Mouse (Mus musculus): Measurements from ENCODE around the gene Kif3b. TPM values are rescaled to one million over a fixed set of nuclear protein-coding genes. Genes with fewer than 3 reads are reported as not detected.

The Kif3b gene
- 20.0 TPM for total RNA-seq (2023)

DNA sequence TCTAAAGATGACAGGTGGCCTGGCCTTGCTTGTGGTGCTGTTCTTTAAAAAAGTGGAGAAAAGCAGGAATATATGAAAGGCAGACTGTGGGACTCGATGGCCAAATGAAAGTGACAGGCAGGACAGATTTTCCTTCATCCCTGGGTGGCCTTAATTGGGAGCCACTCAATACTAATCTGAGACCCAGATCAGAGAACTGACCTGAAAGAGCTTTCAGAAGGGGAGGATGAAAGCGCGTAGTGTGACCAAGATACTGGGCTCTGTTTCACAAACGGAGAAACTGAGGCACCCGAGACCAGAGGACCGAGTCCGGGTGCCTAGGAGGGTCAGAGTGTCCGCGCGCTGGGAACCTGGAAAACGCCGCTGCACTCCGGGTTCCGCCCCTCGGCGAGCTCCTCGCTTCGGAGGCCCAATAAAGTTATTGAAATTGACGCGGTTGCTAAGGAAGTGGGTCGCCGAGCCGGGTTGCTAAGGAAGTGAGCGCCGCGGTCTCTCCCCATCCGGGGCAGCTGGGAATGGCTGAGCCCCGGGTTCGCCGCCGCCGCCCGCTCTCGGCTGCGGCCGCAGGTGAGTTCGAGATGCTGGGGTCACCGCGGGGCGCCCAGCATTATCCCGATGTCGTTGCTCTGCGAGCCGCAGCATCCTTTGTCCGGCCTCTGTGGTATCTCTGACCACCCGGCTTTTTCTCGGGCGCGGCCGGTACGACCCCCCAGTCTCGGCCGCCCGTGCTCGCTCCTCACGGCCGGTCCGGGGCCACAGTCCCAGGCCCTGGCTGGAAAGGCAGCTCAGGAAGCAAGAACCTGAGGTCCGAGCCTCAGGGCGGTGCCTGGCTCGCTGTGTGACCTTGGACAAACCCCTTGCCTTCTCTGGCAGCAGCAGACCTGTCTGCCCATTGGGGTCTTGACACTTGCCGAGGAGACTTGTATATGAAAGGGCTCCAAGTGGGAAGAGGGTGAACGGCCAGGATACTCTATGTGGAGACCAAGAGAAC, at the start of gene Kif3b:
Gene Kif3b (plus strand): TSS at position 476 of the 991 bp plus-strand sequence.

DNA sequence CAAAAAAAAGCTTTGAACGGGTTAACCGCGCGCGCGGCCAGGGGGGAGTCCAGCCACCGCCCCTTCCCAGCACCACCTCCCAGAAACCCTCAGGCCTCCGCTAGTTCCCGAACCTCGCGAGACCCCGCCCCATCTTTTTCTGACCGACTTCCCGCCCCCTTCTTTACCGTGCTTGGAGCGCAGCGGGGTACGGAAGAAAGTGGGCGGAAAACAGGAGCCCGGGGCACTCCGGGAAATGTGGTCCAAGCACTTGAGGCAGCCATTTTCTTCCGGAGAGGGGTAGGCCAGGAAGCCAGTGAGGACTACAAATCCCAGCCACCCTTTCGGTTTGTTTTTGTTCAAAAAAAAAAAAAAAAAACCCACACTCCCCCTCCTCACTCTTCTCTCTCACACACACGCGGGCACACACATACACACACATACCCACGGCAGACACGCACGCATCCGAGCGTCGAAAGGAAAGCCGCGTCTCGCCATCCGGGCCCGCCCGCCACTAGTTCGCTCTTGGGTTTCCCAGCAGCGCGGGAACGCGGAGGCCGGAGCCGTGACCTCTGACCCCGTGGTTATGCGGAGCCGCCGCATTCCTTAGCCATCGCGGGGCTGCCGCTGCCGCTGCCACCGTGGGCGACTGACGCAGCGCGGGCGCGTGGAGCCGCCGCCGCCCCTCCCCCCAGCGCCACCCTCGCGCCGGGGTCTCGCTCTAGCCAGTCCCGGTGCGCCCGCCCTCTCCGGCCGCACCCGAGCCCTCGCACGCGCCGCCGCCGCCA, 54.4 kb downstream of the Kif3b start, which contains the start of gene Asxl1:
Gene Asxl1 (plus strand): TSS at position 376 of the 767 bp plus-strand sequence.

Other genes starting within 250 kb of the Kif3b start
- not detected for gene Ccm2l, start 225.5 kb upstream of the Kif3b start, total RNA-seq (2023)
- 12.1 TPM for gene Hck, start 182.9 kb upstream of the Kif3b start, total RNA-seq (2023)
- gene Tm9sf4, start 130.1 kb upstream of the Kif3b start, total RNA-seq (2023): 91.4 TPM
- gene Tspyl3, start 66.0 kb upstream of the Kif3b start, total RNA-seq (2023): 13.8 TPM
- 26.8 TPM for gene Plagl2, start 50.0 kb upstream of the Kif3b start, total RNA-seq (2023)
- gene Pofut1, start 49.9 kb upstream of the Kif3b start, total RNA-seq (2023): 29.8 TPM
- gene Asxl1, start 54.4 kb downstream of the Kif3b start, total RNA-seq (2023): 74.3 TPM
- gene 4930404H24Rik, start 201.4 kb downstream of the Kif3b start, total RNA-seq (2023): not detected
- 0.76 TPM for gene Nol4l, start 238.6 kb downstream of the Kif3b start, total RNA-seq (2023)